Mouse (Mus musculus) right cerebral cortex, postnatal 25 days (tissue): ENCODE data around the gene Sned1.
"Not testable (repeated sequence)": the region's sequence is repeated elsewhere in the genome, so short reads cannot be mapped to it uniquely, and the experiment has no call there.

ENCODE experiments used
- DNase-seq: peaks from one replicate; pipeline ENCODE4 v3.0.0; 2022

Gene Sned1

GRCm38 (mm10) chr1:93229626-93230025, 6.0 kb upstream of the Sned1 start:
- no peak for DNase-seq

GRCm38 (mm10) chr1:93236545-93236924, 894 bp downstream of the Sned1 start:
- no peak for DNase-seq

GRCm38 (mm10) chr1:93237676-93238075, 2.0 kb downstream of the Sned1 start:
- DNase-seq: no peak

- no peak for DNase-seq
These were observed 2.6 kb downstream of the Sned1 start for GRCm38 (mm10) chr1:93238201-93238600.

- DNase-seq: no peak
These were observed 10.3 kb downstream of the Sned1 start for GRCm38 (mm10) chr1:93245936-93246335.

GRCm38 (mm10) chr1:93252586-93252985, 16.9 kb downstream of the Sned1 start:
- DNase-seq: no peak

GRCm38 (mm10) chr1:93255761-93256160, 20.1 kb downstream of the Sned1 start:
- DNase-seq: no peak

- no peak for DNase-seq
These were observed 21.9 kb downstream of the Sned1 start for GRCm38 (mm10) chr1:93257560-93257959.

GRCm38 (mm10) chr1:93267207-93267606, 31.6 kb downstream of the Sned1 start:
- DNase-seq: no peak

- no peak for DNase-seq
These were observed 32.6 kb downstream of the Sned1 start for GRCm38 (mm10) chr1:93268246-93268645.

GRCm38 (mm10) chr1:93270516-93271240, 35.0 kb downstream of the Sned1 start:
- no peak for DNase-seq

GRCm38 (mm10) chr1:93271751-93272150, 36.1 kb downstream of the Sned1 start:
- DNase-seq: no peak

- DNase-seq: no peak
These were observed 36.8 kb downstream of the Sned1 start for GRCm38 (mm10) chr1:93272409-93272821.

GRCm38 (mm10) chr1:93275561-93275960, 39.9 kb downstream of the Sned1 start:
- DNase-seq: no peak

GRCm38 (mm10) chr1:93277041-93277440, 41.4 kb downstream of the Sned1 start:
- no peak for DNase-seq

GRCm38 (mm10) chr1:93289678-93290214, 54.1 kb downstream of the Sned1 start:
- DNase-seq: no peak

GRCm38 (mm10) chr1:93290956-93291355, 55.3 kb downstream of the Sned1 start:
- DNase-seq: no peak

- no peak for DNase-seq
These were observed 56.0 kb downstream of the Sned1 start for GRCm38 (mm10) chr1:93291591-93291990.

- no peak for DNase-seq
These were observed 56.4 kb downstream of the Sned1 start for GRCm38 (mm10) chr1:93292006-93292405.

GRCm38 (mm10) chr1:93294491-93294890, 58.9 kb downstream of the Sned1 start:
- DNase-seq: not testable (repeated sequence)

GRCm38 (mm10) chr1:93299791-93300190, 64.2 kb downstream of the Sned1 start:
- no peak for DNase-seq

- no peak for DNase-seq
These were observed 64.9 kb downstream of the Sned1 start for GRCm38 (mm10) chr1:93300578-93300977.

GRCm38 (mm10) chr1:93305581-93306337, 70.1 kb downstream of the Sned1 start, which contains the start of gene Mterf4:
Gene Mterf4 (minus strand): TSS chr1:93305915.
- DNase-seq: peak; percentile 80

GRCm38 (mm10) chr1:93323973-93324372, 88.3 kb downstream of the Sned1 start:
- DNase-seq: no peak
